Mouse (Mus musculus) kidney, embryonic 14.5 days (tissue): ENCODE results near the gene Ctsf. TPM values are rescaled to one million over a fixed set of nuclear protein-coding genes. Genes with fewer than 3 reads are reported as not detected.
A peak's percentile ranks its signal among the peaks of the same experiment; 100 is the strongest.
"Not testable (repeated sequence)": the region's sequence is repeated elsewhere in the genome, so short reads cannot be mapped to it uniquely, and the experiment has no call there.

Experiments used
- ATAC-seq: fragments of 200-750 bp; cut with Nextera tagmentation; 2 replicates; pipeline ENCODE4 v1.8.0; 2017; ENCODE audit warnings: moderate number of reproducible peaks, mild to moderate bottlenecking, moderate TSS enrichment, moderate library complexity; ENCODE audit not compliant: low FRiP score, low TSS enrichment
- H3K27ac ChIP-seq: fragments of 300-500 bp; sonication (generic); 2 replicates; pipeline ENCODE4 v1.5.1; 2014; ENCODE audit warnings: low read depth, mild to moderate bottlenecking, low read length, moderate library complexity, mixed read lengths
- H3K27me3 ChIP-seq: fragments of 300-500 bp; sonication (generic); 2 replicates; pipeline ENCODE4 v1.6.1; 2014; ENCODE audit warnings: mild to moderate bottlenecking, low read length; ENCODE audit not compliant: control insufficient read depth, insufficient read depth
- H3K36me3 ChIP-seq: fragments of 300-500 bp; sonication (generic); 2 replicates; pipeline ENCODE4 v1.6.1; 2014; ENCODE audit warnings: low read length, mixed read lengths; ENCODE audit not compliant: control insufficient read depth, insufficient read depth
- H3K4me1 ChIP-seq: fragments of 300-500 bp; sonication (generic); 2 replicates; pipeline ENCODE4 v1.6.1; 2014; ENCODE audit warnings: low read length, mixed read lengths; ENCODE audit not compliant: control insufficient read depth, insufficient read depth
- H3K4me2 ChIP-seq: fragments of 300-500 bp; sonication (generic); replicated peaks from 2 replicates; pipeline ENCODE4 v1.6.1; 2014; ENCODE audit warnings: low read depth, mild to moderate bottlenecking, low read length
- H3K4me3 ChIP-seq: fragments of 300-500 bp; sonication (generic); 2 replicates; pipeline ENCODE4 v1.5.1; 2014; ENCODE audit warnings: mild to moderate bottlenecking, low read length
- H3K9ac ChIP-seq: fragments of 300-500 bp; sonication (generic); 2 replicates; pipeline ENCODE4 v1.6.1; 2014; ENCODE audit warnings: low read depth, mild to moderate bottlenecking, low read length, moderate library complexity
- H3K9me3 ChIP-seq: fragments of 300-500 bp; sonication (generic); 2 replicates; pipeline ENCODE4 v1.6.1; 2016; ENCODE audit warnings: low read length; ENCODE audit not compliant: control insufficient read depth
- WGBS: fragments of 180-500 bp; shearing (Covaris S2); extraction: QIAGEN DNeasy Blood & Tissue Kit; methylation state at CpG from one replicate; pipeline ENCODE4 v1.1.7; 2014; 5-methylcytosine and 5-hydroxymethylcytosine counted together
- polyA plus RNA-seq: library from polyadenylated mRNA; unstranded; fragments of >200 nt; fragmentation: Nextera tagmentation; extraction: Ambion mirVana; gene quantifications from 2 replicates; pipeline ENCODE4 v1.2.1, GENCODE M21; 2014

The Ctsf gene
- polyA plus RNA-seq = 36.2 and 43.6 TPM in 2 replicates

GRCm38 (mm10) chr19:4854552-4855469 is at the start of gene Ctsf:
Gene Ctsf, plus strand, starts transcription at chr19:4855130.
- Histone ChIP-seq H3K9me3 (no peaks in the 10 kb centered on the region), H3K27me3 (no peaks in the 10 kb centered on the region), H3K4me2 (peak within 1 kb of the TSS; percentile 82), H3K27ac (no peak within 1 kb of the TSS), H3K4me3 (peak within 1 kb of the TSS; percentile 51), H3K9ac (peak within 1 kb of the TSS; percentile 71), H3K36me3 (no peaks in the 10 kb centered on the region), H3K4me1 (peaks cover 3% of the 10 kb centered on the region; the same call in 1 of the 2 replicates)
- WGBS = 3% methylated on average over 45 of the region's 45 CpGs
- ATAC-seq = peak; percentile 92

DNA sequence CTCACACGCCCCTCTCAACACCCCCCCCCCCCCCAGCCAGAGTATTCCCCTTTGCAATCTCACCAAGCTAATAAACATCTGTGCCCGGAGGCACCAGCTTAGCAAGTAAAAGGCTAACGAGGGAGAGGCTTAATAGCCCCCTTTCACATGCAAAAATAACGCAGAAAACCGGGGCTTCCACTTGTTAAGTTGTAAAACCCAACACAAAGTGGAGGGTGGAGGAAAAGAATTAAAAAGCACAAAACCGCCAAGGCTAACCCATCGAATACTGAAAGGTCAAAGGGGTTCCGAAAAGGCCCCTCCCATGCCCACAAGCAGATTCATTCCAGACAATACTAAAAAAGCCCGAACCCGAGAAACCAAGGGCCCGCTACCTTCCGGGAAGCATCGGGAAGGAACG is 44.6 kb upstream of the Ctsf start:
- Histone ChIP-seq H3K9ac (peak overlapping the region; percentile 82), H3K9me3 (no peaks in the 10 kb centered on the region), H3K4me1 (peaks cover 21% of the 10 kb centered on the region), H3K4me2 (peak overlapping the region; percentile 77), H3K27me3 (no peaks in the 10 kb centered on the region), H3K4me3 (peak overlapping the region; percentile 96), H3K36me3 (no peaks in the 10 kb centered on the region), H3K27ac (no peak overlapping the region)
- ATAC-seq = no peak
- under 1% methylated on average over 14 of the region's 14 CpGs for WGBS

DNA sequence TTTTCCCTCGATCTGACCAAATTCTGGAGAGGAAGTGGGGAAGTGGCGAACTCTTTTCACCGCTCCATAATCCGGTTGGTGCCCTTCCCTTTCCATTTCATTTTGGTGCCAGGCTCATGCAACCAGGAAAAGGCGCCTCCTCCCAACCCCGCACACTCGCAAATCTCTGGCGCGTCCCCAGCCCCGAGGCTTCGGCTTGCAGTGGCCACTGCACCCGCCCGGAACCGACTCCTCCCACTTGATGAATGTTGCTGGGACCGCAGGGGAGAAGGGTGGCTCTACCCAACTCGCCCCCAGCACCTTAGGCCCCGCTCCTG is 44.2 kb upstream of the Ctsf start:
- Histone ChIP-seq H3K9ac (peak overlapping the region; percentile 82), H3K27ac (peak overlapping the region; percentile 94), H3K36me3 (no peaks in the 10 kb centered on the region), H3K4me3 (peak overlapping the region; percentile 96), H3K9me3 (no peaks in the 10 kb centered on the region), H3K4me1 (peaks cover 21% of the 10 kb centered on the region), H3K4me2 (peak overlapping the region; percentile 77), H3K27me3 (no peaks in the 10 kb centered on the region)
- WGBS = 1% methylated on average over 17 of the region's 17 CpGs
- ATAC-seq = no peak; the same call in 1 of the 2 replicates

- Histone ChIP-seq H3K9me3 (no peaks in the 10 kb centered on the region), H3K27ac (peak within 1 kb of the TSS; percentile 94), H3K27me3 (no peaks in the 10 kb centered on the region), H3K36me3 (no peaks in the 10 kb centered on the region), H3K4me3 (peak within 1 kb of the TSS; percentile 96), H3K4me1 (peaks cover 21% of the 10 kb centered on the region), H3K4me2 (peak within 1 kb of the TSS; percentile 77), H3K9ac (peak within 1 kb of the TSS; percentile 90)
- ATAC-seq = peak; percentile 99
- WGBS = under 1% methylated on average over 82 of the region's 83 CpGs
Observed at GRCm38 (mm10) chr19:4811063-4811908, 43.6 kb upstream of the Ctsf start, which contains the start of the genes Gm21992 and Rbm14. Gene Gm21992, minus strand, starts transcription at chr19:4811612. Gene Rbm14, minus strand, starts transcription at chr19:4811634.

DNA sequence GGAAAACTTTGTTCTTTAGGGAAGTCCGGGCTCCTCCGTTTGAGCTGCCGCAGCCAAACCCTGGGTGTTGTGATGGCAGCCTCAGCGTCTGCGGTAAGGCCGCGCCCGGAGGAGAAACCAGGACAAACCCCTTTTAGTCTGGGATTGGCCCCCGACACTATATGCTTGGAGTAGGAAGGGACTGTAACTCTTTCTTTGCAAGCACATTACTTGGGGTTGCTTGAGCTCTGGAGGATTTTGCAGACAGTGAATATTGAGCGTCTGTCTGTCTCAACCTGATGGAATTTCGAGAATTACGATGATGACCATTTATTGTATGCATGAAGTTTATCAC is 43.1 kb upstream of the Ctsf start:
- WGBS = 4% methylated on average over 12 of the region's 12 CpGs
- H3K36me3 ChIP-seq = no peaks in the 10 kb centered on the region
- H3K4me2 ChIP-seq = peak overlapping the region; percentile 51
- H3K4me1 ChIP-seq = peaks cover 21% of the 10 kb centered on the region
- H3K27me3 ChIP-seq = no peaks in the 10 kb centered on the region
- H3K27ac ChIP-seq = peak overlapping the region; percentile 93
- H3K9me3 ChIP-seq = no peaks in the 10 kb centered on the region
- ATAC-seq = peak; percentile 34; the same call in 1 of the 2 replicates
- peak overlapping the region; percentile 90 for H3K9ac ChIP-seq
- peak overlapping the region; percentile 96 for H3K4me3 ChIP-seq

DNA sequence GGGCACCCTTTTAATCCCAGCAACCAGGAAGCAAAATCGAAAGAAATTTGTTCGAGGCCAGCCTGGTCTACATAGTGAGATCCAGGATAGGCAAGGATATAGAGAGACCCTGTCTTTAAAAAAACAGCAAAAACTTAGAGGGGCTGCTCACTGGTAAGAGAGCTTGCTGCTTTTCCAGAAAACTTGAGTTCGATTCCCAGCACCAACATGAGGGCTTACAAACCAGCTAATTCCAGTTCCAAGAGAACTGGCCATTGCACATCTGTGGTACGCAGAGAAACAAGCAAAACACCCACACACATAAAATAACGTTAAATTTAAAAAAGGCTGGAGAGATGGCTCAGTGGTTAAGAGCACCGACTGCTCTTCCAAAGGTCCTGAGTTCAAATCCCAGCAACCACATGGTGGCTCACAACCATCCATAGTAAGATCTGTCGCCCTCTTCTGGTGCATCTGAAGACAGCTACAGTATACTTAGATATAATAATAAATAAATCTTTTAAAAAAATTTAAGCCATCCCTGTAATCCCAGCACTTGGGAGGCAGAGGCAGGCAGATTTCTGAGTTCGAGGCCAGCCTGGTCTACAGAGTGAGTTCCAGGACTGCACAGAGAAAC is 42.5 kb upstream of the Ctsf start:
- not testable (repeated sequence) for ATAC-seq, H3K36me3 ChIP-seq, H3K27me3 ChIP-seq, H3K9me3 ChIP-seq
- 80% methylated on average over 8 of the region's 8 CpGs for WGBS
- Histone ChIP-seq H3K27ac (peak overlapping the region; percentile 93; the same call in 1 of the 2 replicates), H3K4me3 (peak overlapping the region; percentile 96), H3K9ac (peak overlapping the region; percentile 90), H3K4me2 (peak overlapping the region; percentile 51), H3K4me1 (peaks cover 21% of the 10 kb centered on the region)

DNA sequence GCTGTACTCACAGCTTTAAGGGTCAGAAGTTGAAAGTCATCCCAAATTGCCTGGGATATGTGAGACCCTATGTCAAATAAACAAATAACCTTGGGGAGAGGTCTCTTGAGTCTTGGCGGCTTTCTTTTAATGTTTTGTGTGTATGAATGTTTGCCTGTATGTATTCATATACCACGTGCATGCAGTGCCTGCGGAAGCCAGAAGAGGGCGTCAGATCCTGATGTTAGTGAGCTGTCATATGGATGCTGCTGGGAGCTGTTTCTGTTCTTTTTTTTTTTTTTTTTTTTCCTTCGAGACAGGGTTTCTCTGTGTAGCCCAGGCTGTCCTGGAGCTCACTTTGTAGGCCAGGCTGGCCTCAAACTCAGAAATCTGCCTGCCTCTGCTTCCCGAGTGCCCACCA is 41.9 kb upstream of the Ctsf start:
- ATAC-seq = no peak
- Histone ChIP-seq H3K4me3 (no peak overlapping the region), H3K27me3 (no peaks in the 10 kb centered on the region), H3K9me3 (no peaks in the 10 kb centered on the region), H3K9ac (no peak overlapping the region), H3K36me3 (no peaks in the 10 kb centered on the region), H3K27ac (no peak overlapping the region), H3K4me2 (no peak overlapping the region), H3K4me1 (peaks cover 17% of the 10 kb centered on the region)
- 87% methylated on average over 6 of the region's 6 CpGs for WGBS

DNA sequence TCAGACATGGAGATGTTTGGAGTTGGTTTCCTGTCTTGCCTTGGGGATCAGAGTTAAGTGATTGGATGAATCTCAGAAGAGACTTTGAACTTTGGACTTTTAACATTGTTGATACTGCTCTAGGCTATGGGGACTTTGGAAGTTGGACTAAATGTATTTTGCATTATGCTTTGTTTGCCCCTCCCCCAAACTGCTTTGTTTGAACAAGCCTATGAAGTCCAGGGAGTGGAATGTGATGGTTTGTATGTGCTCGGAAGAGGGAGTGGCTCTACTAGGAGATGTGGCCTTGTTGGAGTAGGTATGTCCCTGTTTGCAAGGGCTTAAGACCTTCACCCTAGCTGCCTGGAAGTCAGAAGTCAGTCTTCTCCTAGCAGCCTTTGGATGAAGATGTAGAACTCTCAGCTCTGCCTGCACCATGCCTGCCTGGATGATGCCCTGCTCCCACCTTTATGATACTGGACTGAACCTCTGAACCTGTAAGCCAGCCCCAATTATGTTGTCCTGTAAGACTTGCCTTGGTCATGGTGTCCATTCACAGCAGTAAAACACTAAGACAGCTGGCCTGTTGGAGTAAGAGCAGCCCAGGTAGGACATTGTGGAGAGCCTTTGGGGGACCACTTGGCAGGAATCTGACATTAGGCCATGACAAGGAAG is 37.6 kb upstream of the Ctsf start:
- H3K9ac ChIP-seq = no peak overlapping the region
- no peaks in the 10 kb centered on the region for H3K27me3 ChIP-seq
- WGBS = 59% methylated on average over 1 of the region's 1 CpGs
- H3K4me3 ChIP-seq = no peak overlapping the region
- H3K4me1 ChIP-seq = no peaks in the 10 kb centered on the region
- no peak overlapping the region for H3K4me2 ChIP-seq
- ATAC-seq = no peak
- no peak overlapping the region for H3K27ac ChIP-seq
- no peaks in the 10 kb centered on the region for H3K36me3 ChIP-seq
- no peaks in the 10 kb centered on the region for H3K9me3 ChIP-seq
